Mouse (Mus musculus) CD4-positive, CD25-positive, alpha-beta regulatory T cell, adult 2 months (primary cell): ENCODE results near the gene Gpr153.
A peak's percentile ranks its signal among the peaks of the same experiment; 100 is the strongest.
"Not testable (repeated sequence)": the region's sequence is repeated elsewhere in the genome, so short reads cannot be mapped to it uniquely, and the experiment has no call there.

ENCODE experiments used
- DNase-seq: peaks from one replicate; pipeline ENCODE4 v3.0.0-alpha.2; 2012; ENCODE audit warnings: low read depth, low spot score

The Gpr153 gene

GRCm38 (mm10) chr4:152273621-152274236 is at the start of gene Gpr153:
Gene Gpr153, plus strand, starts transcription at chr4:152274232.
- DNase-seq, result peak; percentile 28

GRCm38 (mm10) chr4:152226901-152227486 is 47.0 kb upstream of the Gpr153 start:
- DNase-seq, result no peak

GRCm38 (mm10) chr4:152227749-152228527 is 46.1 kb upstream of the Gpr153 start:
- DNase-seq, result no peak

- DNase-seq, result not testable (repeated sequence)
Measured at GRCm38 (mm10) chr4:152230331-152230730, 43.7 kb upstream of the Gpr153 start.

- DNase-seq, result no peak
Measured at GRCm38 (mm10) chr4:152231326-152231725, 42.7 kb upstream of the Gpr153 start.

- no peak for DNase-seq
Measured at GRCm38 (mm10) chr4:152232411-152232903, 41.6 kb upstream of the Gpr153 start.

GRCm38 (mm10) chr4:152239974-152240373 is 34.1 kb upstream of the Gpr153 start:
- no peak for DNase-seq

- no peak for DNase-seq
Measured at GRCm38 (mm10) chr4:152243241-152243891, 30.7 kb upstream of the Gpr153 start.

GRCm38 (mm10) chr4:152243969-152244368 is 30.1 kb upstream of the Gpr153 start:
- DNase-seq, result no peak

- no peak for DNase-seq
Measured at GRCm38 (mm10) chr4:152244545-152245522, 29.2 kb upstream of the Gpr153 start.

- no peak for DNase-seq
Measured at GRCm38 (mm10) chr4:152246011-152246410, 28.0 kb upstream of the Gpr153 start.

- no peak for DNase-seq
Measured at GRCm38 (mm10) chr4:152247195-152247594, 26.8 kb upstream of the Gpr153 start.

- DNase-seq, result no peak
Measured at GRCm38 (mm10) chr4:152250615-152251014, 23.4 kb upstream of the Gpr153 start.

- DNase-seq, result no peak
Measured at GRCm38 (mm10) chr4:152253183-152253759, 20.8 kb upstream of the Gpr153 start.

GRCm38 (mm10) chr4:152257070-152257469 is 17.0 kb upstream of the Gpr153 start:
- no peak for DNase-seq

- no peak for DNase-seq
Measured at GRCm38 (mm10) chr4:152260451-152260850, 13.6 kb upstream of the Gpr153 start.

GRCm38 (mm10) chr4:152262187-152262586 is 11.8 kb upstream of the Gpr153 start:
- no peak for DNase-seq

- DNase-seq, result no peak
Measured at GRCm38 (mm10) chr4:152263089-152263488, 10.9 kb upstream of the Gpr153 start.

GRCm38 (mm10) chr4:152263512-152264176 is 10.4 kb upstream of the Gpr153 start:
- no peak for DNase-seq

- no peak for DNase-seq
Measured at GRCm38 (mm10) chr4:152264177-152264530, 9.9 kb upstream of the Gpr153 start.
